Mouse (Mus musculus) frontal cortex, adult 2 months (tissue): ENCODE measurements around the gene Cog5. TPM values are rescaled to one million over a fixed set of nuclear protein-coding genes. Genes with fewer than 3 reads are reported as not detected.

Experiments
- DNase-seq, 2 experiments: peaks; one replicate each; pipeline ENCODE4 v3.0.0; 2022; ENCODE audit warnings: low spot score in 1 of 2; ENCODE audit errors: extremely low spot score in 1 of 2
- polyA plus RNA-seq: library from polyadenylated mRNA; depleted of rRNA; stranded (reverse); fragments of >200 nt; gene quantifications from 2 replicates; pipeline ENCODE4 v1.2.3, GENCODE M21; 2012

Gene Cog5
- polyA plus RNA-seq, 1 experiment = 28.8 TPM

DNA sequence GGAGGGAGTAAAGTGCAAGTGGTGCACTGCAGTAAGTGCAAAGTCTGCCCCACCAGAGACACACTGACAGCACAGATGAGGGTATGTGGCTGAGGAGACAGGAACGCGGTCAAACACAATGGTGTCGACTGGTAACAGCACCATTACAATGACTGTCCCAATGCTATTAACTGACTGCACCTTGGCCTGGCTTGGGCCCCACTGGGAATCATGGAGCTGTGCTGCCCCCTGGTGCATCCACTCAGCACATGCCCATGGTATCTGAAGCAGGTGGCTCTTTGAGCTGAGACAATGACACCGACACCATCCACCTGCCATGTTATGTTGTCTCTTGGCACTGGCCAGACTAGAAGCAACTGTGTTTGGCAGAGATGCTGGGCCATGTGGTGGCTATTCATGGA lies 272.0 kb downstream of the Cog5 start:
- peak in 1 of 2 experiments; percentile 79 for DNase-seq

DNA sequence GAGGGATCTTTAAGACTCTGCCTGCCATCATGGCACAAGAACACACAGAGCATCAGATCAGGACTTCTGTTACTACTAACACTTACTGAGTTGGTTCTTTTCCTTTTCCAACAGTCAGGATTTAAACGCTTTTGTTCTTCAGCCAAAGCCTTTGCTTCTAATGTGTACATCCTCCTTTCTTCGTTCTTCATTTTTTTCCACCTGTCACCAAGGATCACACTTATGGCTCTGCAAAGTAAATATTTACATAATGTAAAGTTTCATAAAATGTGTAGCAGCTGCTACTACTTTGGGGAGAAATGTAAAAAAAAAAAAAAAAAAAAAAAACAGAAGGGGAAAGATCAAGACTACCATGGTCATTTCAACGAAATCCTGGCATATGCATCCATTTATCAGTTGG lies 273.8 kb downstream of the Cog5 start:
- no peak for DNase-seq

DNA sequence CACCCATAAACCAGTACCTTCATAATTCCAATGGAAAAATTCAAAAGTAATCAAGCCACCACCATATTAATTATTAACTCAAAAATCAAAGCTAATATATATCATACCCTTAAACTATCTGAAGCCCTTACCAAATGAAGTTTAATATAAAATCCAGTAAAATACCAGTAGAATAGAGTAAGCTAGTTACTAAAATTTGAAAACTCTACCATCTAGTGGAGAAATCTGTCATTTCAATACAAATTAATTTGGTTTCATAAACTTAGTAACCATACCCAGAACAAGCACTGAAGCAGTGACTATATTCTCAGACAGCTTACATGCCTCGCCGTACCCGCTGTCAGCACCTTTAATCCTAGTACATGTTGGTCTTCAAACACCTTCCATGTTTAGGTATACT lies 277.1 kb downstream of the Cog5 start:
- no peak for DNase-seq

DNA sequence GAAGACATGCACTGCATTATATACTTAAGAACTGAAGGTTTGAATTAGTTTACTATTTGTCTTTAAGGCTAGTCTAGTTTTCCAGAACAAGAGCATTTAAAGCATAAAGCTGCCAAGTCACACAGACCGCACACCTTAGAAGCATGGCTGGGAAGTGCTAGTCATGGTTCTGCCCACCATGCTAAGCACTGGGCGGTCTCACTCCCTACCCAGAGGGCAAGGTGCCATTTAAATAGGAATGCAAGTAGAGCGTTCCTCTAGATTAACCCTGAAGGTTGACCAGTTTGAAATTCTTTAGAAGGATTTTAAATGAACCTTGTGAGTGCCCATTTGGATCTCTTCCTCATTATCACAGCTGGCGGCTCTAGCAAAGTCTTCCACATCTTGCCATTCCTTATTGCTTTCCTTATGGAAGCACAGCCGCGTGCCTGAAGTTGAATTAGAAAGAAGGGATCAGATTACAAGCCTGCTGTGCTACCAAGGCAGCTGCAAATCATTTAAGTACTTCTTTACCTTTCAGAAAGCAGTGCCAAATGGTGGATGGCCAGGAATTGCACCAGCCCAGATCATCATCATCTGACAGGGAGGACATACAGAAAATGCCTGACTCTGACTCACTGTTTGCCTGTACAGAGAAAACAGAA lies 282.1 kb downstream of the Cog5 start:
- DNase-seq = no peak

DNA sequence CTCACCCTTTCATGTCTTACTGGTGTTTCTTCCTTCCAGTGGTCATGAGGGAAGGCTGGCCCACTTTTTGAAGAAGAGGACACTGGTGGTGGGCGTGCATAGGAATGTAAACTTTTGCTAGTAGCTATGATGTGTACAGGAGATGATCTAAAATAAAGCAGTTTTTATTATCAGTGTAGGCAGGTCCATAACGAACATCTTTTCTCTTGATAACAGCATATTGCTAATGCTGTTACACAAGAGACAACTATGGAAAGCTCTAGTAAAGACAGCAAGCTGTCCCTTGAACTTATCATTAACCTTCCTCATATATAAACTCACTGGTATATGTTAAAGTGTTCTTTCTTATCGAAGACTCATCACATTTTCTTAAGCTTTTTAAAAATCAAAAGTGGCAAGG lies 282.9 kb downstream of the Cog5 start:
- no peak for DNase-seq

DNA sequence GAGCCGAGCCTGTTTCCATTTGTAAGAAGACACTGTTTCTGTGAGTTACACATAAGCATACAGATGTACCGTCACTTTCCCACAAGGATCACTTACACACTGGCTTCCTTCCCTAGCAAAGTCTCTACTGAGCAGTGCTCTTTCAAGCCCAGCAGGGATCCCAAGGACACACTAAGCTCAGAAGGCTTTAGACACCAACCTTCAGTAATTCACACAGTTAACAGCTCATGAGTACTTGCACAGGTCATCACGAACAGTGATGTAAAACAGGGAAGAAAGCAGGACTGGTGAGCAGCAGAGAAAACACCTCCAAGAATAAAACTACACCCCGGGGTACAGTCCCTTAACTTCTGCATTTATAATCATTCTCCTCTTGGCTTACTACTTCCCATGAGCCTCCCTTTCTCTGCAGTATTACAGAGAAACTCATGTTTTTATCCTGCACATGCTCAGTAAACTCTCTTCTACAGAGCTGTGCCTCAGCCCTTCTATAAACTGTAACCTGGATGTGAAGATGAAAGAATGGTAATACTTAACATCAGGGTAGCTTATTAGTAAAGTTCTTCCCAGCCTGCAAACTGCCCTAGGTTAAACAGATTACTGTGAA lies 283.8 kb downstream of the Cog5 start:
- no peak for DNase-seq

DNA sequence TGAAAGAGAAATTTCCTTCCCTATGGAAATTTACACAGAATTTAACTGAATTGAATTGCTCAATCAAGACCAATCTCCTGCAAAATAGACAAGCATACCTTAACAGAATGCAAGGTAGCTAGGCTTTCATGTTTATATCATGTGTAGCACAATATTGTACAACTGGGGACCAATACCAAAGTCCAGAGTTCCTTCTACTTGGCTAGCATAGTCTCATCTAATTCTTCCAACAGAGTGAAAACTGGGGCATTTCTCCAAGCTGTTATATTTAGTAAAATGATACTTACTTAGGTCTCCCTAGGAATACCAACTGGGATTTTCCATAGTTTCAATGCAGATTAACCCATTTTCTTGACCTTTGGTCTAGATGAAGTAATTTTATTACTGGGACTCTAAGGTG lies 284.4 kb downstream of the Cog5 start:
- no peak for DNase-seq

DNA sequence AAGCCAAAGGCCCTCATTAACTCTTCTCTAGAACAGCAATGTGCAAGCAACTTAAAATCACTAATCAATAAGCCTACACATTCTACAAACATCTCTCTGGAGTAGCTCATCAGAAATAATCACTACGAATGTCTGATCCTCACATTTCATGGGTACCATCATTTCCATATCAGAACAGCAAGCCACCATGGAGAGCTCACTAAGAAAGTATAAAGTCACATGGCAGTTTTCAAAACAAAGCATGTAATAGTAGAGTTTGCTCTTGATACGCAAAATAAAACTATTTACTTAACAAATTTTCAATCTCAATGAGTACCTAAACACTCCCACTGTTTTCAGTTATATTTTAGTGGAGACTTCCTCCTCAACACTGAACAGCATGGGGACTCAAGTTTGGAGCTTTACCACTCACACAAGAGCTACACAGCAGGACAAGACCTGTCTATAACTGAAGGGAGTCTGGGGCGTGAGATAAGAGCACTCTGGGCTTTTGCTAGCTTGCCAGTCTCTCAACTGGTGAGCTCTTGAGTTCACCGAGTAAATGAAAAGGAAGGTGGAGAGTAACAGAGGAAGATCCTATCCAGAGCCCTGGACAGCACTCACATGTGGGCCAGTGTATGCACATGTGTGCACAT lies 288.5 kb downstream of the Cog5 start:
- DNase-seq = no peak

DNA sequence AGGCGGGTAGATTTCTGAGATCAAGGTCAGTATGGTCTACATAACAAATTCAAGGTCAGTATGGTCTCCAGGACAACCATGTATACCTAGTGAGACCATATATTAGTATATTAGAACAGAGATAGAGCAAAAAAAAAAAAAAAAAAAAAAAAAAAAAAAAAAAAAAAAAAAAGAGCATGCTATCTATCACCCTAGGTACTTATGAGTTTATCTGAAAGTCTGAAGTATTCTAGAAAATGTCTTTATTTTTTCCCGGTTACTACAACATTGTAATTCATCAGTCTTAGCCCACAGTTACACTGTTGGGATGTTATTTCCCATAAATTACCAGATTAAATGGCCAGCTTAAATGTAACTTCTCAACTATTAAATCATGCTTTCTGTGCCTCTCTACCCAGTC lies 289.7 kb downstream of the Cog5 start:
- DNase-seq = no peak

DNA sequence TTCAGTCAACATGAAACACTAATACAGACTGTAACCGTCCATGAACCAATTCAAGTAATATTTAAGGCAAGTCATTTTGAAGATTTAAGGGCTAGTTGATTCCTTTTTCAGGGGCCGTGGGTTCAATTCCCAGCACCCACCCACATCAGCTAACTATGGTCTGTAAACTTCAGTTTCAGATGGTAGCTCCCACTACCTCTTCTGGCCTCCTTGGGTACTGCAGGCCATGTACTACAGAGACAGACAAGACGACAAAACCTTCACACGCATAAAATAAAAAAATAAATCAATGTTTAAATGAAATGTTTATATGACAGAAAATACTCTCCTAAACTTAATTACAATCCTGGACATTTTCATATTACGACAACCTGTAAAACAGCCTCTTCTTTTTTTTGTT lies 292.8 kb downstream of the Cog5 start:
- no peak for DNase-seq

DNA sequence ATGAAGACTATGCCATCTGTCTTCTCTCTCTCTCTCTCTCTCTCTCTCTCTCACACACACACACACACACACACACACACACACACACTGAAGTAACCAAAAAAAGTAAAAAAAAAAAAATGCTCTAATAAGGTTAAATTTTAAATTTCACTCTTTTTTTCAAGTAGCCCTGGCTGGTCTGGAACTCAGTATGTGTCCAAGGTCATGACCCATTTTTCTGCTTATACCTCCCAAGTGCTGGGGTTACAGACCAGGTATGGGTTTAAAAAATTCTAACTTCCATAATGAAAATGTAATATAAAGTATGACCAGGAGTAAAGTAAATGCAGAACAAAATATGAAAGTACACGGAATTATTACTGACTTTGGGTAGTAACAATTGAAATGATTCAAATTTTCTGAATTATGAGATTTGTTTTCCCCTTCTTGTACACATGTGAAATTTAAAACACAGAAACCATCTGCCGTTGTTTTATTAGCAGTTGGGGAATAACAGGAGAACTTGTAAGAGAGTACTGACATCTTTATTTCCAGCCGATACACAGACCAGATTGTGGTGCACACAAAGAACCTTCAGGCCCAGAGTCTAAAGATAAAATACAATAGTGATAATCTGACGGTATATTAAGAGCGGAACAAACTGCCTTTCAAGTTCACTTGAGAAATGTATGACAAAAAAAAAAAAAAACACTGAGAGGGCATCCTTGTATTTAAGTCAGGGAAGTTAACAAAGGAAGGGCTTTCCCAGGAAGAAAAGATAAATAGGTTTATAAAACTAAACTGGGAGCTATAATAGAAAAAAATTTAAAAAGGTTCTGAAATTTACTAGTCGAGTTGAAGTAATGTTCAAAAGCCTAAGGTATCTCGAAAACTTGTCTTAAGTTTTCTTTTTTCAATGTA lies 293.7 kb downstream of the Cog5 start:
- no peak for DNase-seq

DNA sequence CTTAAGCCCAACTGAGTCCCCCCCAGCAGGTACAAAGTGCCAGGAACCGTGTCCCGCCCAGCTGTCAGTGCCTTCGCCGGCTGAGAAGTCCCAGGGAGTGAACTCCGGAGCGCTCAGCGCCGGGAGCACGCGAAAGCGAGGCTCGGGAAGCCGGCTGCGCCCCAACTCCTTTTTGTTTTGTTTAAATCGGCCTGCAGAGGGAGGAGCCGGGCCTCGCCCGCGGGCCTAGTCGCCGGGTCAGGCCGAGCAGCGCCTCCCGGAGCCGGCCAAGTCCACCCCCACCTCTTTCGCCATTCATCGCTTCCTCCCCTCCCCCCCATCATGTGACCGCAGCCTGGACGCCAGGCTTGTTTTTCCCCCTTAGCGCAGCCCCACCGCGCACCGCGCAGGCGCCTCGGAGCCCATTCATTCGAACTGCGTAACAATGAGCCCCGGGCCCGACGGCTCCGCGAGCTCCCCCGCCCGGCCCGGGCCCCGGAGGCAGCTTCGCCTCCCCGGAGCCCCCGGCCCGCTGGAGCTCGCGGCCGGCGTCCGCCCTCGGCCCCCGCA lies 294.6 kb downstream of the Cog5 start:
- peak; percentile 69 to 92 for DNase-seq

DNA sequence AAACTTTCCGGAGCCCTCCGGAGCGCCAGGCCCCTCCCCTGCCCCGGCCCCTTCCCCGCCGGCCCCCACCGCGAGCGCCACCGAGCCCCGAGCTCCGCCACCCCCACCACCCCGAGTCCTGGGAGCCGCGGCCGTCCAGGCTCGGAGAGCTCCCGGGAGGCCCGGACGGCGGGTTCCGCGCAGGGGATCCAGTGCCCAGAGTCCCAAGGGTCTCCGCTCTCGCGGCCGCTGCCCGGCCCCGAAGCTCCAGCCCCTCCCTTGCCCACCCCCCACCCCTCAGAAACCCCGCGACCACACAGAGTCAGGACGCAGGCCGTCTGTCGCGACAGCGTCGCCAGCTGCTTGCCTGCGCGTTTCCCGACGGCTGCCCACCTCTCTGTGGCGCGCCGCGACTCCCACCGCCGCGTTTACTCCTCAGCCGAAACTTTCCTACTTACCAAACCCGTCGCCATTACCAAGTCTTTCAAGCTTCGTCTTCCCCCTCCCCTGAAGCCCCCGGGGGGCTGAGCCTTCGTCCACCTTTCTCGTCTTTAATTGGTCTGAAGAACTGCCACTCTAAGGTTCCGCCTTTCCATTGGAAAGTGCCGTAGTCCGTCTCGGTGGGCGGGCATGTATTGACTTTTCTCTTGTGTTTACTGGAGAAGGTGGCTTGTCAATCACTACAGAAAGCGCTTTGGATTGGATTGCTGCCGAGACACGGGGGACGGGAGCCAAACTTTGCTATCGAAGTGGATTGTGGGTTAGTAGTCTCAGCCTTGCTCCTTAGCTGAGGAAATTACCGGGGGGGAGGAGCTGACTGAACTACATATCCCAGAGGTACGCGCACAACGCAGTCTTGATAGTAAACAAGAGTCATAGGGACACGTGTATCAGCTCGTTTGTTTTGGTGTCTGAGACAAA lies 295.3 kb downstream of the Cog5 start, which contains the start of gene Hbp1:
TSS of gene Hbp1 (minus strand) at position 777 of the 900 bp plus-strand sequence.
- peak; percentile 100 for DNase-seq

DNA sequence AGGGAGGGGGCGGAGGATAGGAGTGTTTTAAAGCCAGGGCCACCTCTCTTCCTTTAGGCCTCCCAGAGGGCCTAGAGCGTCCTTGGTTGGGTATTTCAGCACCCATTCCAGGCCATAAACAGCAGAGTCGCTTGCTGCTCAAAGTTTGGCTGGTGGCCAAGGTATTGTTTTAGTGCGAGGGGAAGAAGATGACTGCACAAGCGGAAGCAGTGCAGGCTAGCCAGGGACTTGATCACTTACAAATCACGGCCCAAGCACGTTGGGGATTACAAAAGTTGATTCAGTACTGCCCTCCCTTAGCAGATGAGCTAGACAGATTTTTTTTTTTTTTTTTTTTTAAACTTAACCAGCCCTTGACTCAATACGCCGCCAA lies 296.0 kb downstream of the Cog5 start:
- no peak for DNase-seq

DNA sequence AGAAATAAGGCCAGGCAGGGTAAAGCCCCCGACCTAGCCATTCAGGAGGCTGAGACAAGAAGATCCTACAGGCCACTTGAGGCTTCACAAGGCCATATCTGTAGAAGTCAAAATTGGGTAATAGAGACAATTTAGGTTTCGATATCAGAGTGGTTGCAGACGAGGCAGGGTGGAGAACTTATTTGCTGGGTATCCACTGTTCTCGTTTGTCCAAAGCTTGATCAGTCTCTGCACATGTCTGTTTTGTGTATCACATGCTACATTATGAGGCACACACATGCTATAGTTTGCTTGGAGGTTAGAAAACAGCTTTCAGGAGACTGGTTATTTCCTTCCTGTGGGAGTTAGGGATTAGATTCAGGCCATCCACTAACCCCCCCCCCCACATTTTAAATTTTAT lies 301.2 kb downstream of the Cog5 start:
- DNase-seq = no peak

DNA sequence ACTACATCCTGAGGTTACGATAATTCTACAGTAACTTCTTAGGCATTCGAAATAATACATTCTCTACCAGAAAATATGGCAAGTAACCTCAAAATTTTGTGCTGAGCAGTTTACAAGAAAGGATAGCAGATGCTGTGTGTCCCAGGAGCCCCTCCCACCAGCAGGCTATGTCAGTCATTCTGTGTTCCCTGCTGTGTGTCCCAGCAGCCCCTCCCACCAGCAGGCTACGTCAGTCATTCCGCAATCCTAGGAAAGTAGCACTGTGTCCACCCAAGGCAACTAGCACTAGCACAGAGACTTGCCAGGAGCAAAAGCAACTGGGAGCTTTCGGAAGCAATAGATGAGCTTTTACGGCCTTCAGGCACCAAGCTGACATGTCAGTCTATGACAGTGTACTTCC lies 309.4 kb downstream of the Cog5 start:
- no peak for DNase-seq

DNA sequence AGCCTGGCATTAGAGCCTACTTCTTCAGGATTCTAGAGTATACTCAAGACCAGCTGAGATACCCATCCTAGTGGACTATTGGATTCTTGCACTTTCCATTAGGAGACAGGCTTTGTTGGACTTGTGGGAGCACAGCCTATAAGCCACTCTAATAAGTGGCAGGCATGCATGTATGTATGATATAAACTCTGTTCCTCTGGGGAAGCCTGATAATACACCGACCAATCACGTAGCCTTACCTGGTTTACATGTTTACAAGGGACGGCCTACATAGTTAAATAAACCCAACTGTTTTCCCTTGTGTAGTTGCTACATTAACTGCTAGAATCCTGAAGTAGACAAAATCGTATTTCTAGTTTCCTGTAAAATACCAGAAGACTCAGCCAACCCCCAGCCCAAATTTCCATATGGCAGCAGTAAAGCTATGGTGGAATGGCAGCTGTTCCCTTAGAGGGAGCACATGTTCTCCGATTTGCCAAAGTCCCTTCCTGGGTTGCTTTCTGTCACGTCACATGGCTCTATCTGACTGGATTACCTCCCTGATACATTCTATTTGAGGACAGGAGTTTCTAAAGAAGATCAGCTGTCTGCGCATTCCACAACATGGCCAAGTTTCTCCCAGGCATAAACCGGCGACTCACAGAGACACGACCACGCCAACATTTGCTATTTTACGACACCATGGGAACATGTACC lies 311.0 kb downstream of the Cog5 start:
- DNase-seq = no peak

DNA sequence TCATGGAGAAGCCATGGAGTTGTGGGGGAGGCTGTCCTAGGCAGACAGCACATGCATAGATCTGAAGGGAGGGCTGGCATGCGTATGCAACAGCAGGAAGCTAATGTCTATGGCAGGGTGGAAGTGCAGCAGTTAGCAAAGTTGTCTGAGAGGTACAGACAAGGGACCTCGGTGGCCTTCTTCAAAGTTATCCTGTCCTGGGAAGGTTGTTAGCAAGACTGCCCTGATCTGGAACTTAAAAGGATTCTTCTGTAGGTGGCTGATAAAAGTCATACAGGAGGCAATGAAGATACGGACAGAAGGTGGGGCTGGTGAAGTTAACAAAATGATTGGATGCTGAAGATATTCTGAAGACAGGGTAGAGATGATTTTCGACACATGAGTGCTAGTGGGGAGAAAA lies 311.7 kb downstream of the Cog5 start:
- no peak for DNase-seq

DNA sequence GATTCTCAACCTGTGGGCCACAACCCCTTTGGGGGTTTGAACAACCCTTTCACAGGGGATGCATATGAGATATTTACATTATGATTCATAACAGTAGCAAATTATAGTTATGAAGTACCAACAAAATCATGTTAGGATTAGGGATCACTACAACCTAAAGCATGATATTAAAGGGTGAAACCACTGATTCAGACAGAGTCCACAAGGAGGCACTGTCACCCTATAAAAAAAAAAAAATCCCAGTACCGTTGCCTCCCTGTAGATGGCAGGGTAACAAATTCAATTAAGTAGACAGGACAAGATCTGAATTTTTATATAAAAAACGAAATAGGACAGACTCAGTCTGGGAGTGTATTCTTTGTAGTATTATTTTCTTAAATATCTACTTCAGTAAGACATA lies 312.9 kb downstream of the Cog5 start:
- peak in 1 of 2 experiments; percentile 82 for DNase-seq
